Mouse (Mus musculus) cerebellum, adult 2 months (tissue): ENCODE results near the gene Hils1.

Experiments
- CTCF ChIP-seq: fragments of 200-500 bp; IDR thresholded peaks from 2 replicates; pipeline ENCODE4 v1.5.1; 2011; ENCODE audit warnings: low read depth, mild to moderate bottlenecking, control low read depth, low read length, moderate library complexity, borderline replicate concordance; ENCODE audit not compliant: insufficient read depth
- POLR2A ChIP-seq: fragments of 200-500 bp; IDR thresholded peaks from 2 replicates; pipeline ENCODE4 v1.6.1; 2011; ENCODE audit warnings: low read length, control low read depth, borderline replicate concordance; ENCODE audit not compliant: insufficient read depth

DNA sequence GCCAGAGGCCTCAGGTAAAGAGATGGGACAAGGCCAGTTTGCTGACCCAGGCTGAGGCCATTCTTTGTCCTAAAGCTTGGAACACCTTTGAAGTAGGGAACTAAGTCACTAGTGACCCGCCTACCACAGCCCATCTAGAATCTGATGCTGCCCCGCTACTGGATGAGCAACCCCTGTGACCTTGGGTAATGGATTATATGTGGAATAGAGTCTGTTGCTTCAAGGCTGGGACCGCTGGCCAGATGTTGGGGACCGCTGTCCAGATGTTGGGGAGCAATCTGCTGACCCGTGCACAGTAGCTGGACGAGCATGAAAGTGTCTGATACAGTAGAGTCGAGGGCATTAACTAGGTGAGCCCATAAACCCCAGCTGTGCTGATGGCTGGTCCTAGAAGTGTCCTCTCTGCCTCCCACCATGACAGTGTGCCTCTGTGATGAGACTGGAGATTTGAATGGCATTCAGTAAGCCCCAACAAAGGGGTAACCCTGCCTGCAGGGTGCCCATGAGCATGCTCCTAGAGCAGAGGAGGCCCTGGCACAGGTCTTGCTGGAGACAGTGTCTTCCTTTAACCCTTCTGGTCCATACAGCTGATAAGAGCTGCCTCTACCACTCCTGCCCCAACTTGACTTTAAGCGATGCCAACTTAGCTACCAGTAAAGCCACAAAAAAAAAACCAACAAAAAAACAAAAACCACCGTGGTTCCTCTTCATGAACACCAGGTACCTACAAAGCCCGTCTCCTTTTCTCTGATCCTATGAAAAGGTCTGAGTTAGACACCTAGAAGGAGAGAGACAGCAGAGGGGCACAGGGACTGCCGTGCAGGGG, 27.8 kb downstream of the Hils1 start:
- TF ChIP-seq POLR2A (no peak), CTCF (no peak)
